Mouse (Mus musculus) liver, embryonic 14.5 days (tissue): Measurements from ENCODE around the gene Cmklr1. TPM values are rescaled to one million over a fixed set of nuclear protein-coding genes. Genes with fewer than 3 reads are reported as not detected.

ENCODE experiments used
- ATAC-seq: fragments of 200-750 bp; cut with Nextera tagmentation; 2 replicates; pipeline ENCODE4 v1.8.0; 2017; ENCODE audit warnings: moderate number of reproducible peaks, mild to moderate bottlenecking, moderate library complexity; ENCODE audit not compliant: insufficient read depth
- DNase-seq, 3 experiments: peaks; one replicate each; pipeline ENCODE4 v3.0.0-alpha.2; 2012 to 2013; ENCODE audit warnings: low read depth in 3 of 3, low spot score in 3 of 3
- H3K27ac ChIP-seq: fragments of 300-500 bp; sonication (generic); 2 replicates; pipeline ENCODE4 v1.5.1; 2014; ENCODE audit warnings: moderate library complexity, mild to moderate bottlenecking, control low read depth, inconsistent platforms
- H3K27me3 ChIP-seq: fragments of 300-500 bp; sonication (generic); 2 replicates; pipeline ENCODE4 v1.6.1; 2014; ENCODE audit warnings: mild to moderate bottlenecking, low read length, moderate library complexity; ENCODE audit not compliant: control insufficient read depth, insufficient read depth
- H3K36me3 ChIP-seq: fragments of 300-500 bp; sonication (generic); replicated peaks from 2 replicates; pipeline ENCODE4 v1.6.1; 2014; ENCODE audit warnings: low read depth; ENCODE audit not compliant: control insufficient read depth, insufficient read depth
- H3K4me1 ChIP-seq, 2 experiments: fragments of 200-500 bp in 1 of 2; fragments of 300-500 bp in 1 of 2; sonication (generic) in 1 of 2; replicated peaks; 2 replicates each; pipeline ENCODE4 v1.6.1; 2012 to 2014; ENCODE audit warnings: antibody characterized with exemption in 1 of 2, inconsistent platforms in 1 of 2, low read length in 1 of 2; ENCODE audit not compliant: control insufficient read depth in 2 of 2, insufficient read depth in 2 of 2
- H3K4me2 ChIP-seq: fragments of 300-500 bp; sonication (generic); 2 replicates; pipeline ENCODE4 v1.6.1; 2014; ENCODE audit warnings: low read depth, mild to moderate bottlenecking, control low read depth, moderate library complexity
- H3K4me3 ChIP-seq, 2 experiments: fragments of 200-500 bp in 1 of 2; fragments of 300-500 bp in 1 of 2; sonication (generic) in 1 of 2; 2 replicates each; pipeline ENCODE4 v1.5.1; 2012 to 2014; ENCODE audit warnings: low read depth in 2 of 2, low read length in 2 of 2, mild to moderate bottlenecking in 2 of 2, control low read depth in 1 of 2, inconsistent platforms in 1 of 2, moderate library complexity in 1 of 2; ENCODE audit not compliant: insufficient read depth in 1 of 2
- H3K9ac ChIP-seq: fragments of 300-500 bp; sonication (generic); replicated peaks from 2 replicates; pipeline ENCODE4 v1.6.1; 2014; ENCODE audit warnings: mild to moderate bottlenecking, control low read depth, moderate library complexity
- H3K9me3 ChIP-seq: fragments of 300-500 bp; sonication (generic); 2 replicates; pipeline ENCODE4 v1.6.1; 2016; ENCODE audit warnings: low read length, mixed read lengths; ENCODE audit not compliant: control insufficient read depth
- CTCF ChIP-seq: IDR thresholded peaks from 2 replicates; pipeline ENCODE4 v1.5.1; 2016; ENCODE audit warnings: antibody characterized with exemption, low read depth, control low read depth
- EP300 ChIP-seq: IDR thresholded peaks from 2 replicates; pipeline ENCODE4 v1.6.1; 2016; ENCODE audit warnings: antibody characterized with exemption, low read depth
- WGBS: fragments of 180-500 bp; shearing (Covaris S2); extraction: QIAGEN DNeasy Blood & Tissue Kit; methylation state at CpG from one replicate; pipeline ENCODE4 v1.1.7; 2014; ENCODE audit not compliant: insufficient replicate concordance; 5-methylcytosine and 5-hydroxymethylcytosine counted together
- polyA plus RNA-seq, 2 experiments: library from polyadenylated mRNA; depleted of rRNA in 1 of 2; stranded (reverse) in 1 of 2; unstranded in 1 of 2; fragments of >200 nt; fragmentation: Nextera tagmentation in 1 of 2; extraction: Ambion mirVana in 1 of 2; gene quantifications; 2 replicates each; pipeline versions ENCODE4 v1.2.1 to v1.2.3; 2012 to 2014

The Cmklr1 gene
- polyA plus RNA-seq, 2 experiments = 1.4 to 1.5 TPM

DNA sequence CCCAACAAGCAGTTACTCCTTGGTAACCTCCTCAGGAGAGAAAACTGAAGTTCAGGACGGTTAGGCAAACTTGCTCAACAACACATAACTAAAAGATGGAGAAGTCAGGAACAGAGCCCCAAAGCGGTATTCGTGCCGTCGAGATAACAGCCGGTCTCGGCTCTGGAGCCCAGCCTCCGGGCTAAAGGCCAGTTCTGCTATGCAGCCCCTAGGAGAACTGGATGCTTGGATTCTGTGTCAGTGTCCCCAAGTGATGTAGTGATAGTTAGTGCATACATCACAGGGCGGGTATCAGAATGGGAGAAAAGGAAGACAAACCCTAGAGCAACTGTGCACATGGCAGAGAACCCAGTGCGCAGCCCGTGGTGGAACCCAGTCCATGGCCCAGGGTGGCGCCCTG is 12.2 kb downstream of the Cmklr1 start:
- Histone ChIP-seq H3K4me1 (no peaks in the 10 kb centered on the region), H3K27me3 (no peaks in the 10 kb centered on the region), H3K27ac (no peak overlapping the region), H3K4me2 (no peak overlapping the region), H3K9ac (no peak overlapping the region), H3K36me3 (no peaks in the 10 kb centered on the region), H3K4me3 (no peak overlapping the region), H3K9me3 (no peaks in the 10 kb centered on the region)
- ATAC-seq (no peak), DNase-seq (no peak)
- TF ChIP-seq CTCF = no peak
- WGBS = 71% methylated on average over 12 of the region's 12 CpGs

DNA sequence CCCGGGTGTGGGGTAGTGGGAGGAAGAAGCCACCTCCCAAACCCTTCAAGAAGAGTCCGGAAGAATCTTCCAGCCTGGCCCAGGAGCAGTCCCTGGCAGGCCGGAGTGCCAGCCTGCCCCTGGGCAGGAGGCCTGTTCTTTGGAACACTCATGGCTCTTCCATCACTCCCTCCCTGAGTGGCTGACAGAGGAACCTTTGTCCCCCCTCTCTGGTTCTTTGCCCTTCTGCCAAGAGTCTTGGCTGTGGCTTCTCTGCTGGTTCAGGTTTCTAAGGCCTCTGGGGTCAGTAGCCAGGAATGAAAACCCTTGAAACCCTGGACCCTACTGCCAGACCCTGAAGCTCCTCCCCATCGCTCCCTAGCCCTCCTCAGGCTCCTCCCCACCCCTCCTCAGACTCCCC is 12.6 kb downstream of the Cmklr1 start:
- no peaks in the 10 kb centered on the region for H3K36me3 ChIP-seq
- H3K4me3 ChIP-seq = no peak overlapping the region
- H3K4me1 ChIP-seq = no peaks in the 10 kb centered on the region
- 61% methylated on average over 4 of the region's 4 CpGs for WGBS
- ATAC-seq (no peak), DNase-seq (no peak)
- no peak overlapping the region for H3K9ac ChIP-seq
- H3K27ac ChIP-seq = no peak overlapping the region
- TF ChIP-seq EP300 = no peak
- no peak for TF ChIP-seq CTCF
- H3K4me2 ChIP-seq = no peak overlapping the region
- H3K9me3 ChIP-seq = no peaks in the 10 kb centered on the region
- no peaks in the 10 kb centered on the region for H3K27me3 ChIP-seq

DNA sequence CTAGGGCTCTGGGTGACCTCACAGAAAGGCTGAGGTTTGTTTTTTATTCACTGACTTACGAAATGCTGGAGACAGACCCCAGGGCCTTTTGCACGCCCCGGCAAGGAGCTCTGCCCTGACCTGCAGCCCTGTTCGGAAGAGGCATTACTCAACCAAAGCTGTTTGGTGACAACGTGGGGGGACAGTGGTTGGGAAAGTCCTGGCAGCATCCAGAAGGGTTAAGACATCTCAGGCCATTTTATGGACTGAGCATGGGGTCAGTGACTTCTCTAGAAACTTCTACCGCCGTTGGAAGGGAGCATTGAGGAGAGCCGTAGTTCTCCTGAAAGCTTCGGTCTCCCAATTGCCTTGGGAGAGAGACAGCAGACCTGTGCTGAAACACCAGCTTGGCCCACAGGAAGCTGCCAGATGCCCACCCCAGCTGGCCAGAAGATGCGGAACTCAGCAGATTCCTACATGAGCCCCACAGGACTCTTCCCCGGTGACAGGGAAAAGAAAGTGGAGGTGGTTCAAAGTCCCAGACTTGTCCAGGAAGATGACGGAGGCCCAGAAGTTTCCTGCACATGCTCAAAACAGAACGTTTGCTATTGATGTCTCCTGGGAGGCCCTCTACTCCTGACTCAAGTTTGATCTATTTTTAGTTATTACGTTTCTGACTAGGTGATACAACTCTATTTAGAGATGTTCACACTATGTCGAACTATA is 14.2 kb downstream of the Cmklr1 start:
- no peak overlapping the region for H3K9ac ChIP-seq
- DNase-seq = no peak
- ATAC-seq = no peak
- H3K27me3 ChIP-seq = no peaks in the 10 kb centered on the region
- no peak overlapping the region for H3K27ac ChIP-seq
- TF ChIP-seq EP300 (no peak), CTCF (no peak)
- H3K9me3 ChIP-seq = no peaks in the 10 kb centered on the region
- WGBS = 57% methylated on average over 15 of the region's 15 CpGs
- H3K4me1 ChIP-seq = no peaks in the 10 kb centered on the region
- H3K4me3 ChIP-seq = no peak overlapping the region
- H3K4me2 ChIP-seq = no peak overlapping the region
- no peaks in the 10 kb centered on the region for H3K36me3 ChIP-seq

DNA sequence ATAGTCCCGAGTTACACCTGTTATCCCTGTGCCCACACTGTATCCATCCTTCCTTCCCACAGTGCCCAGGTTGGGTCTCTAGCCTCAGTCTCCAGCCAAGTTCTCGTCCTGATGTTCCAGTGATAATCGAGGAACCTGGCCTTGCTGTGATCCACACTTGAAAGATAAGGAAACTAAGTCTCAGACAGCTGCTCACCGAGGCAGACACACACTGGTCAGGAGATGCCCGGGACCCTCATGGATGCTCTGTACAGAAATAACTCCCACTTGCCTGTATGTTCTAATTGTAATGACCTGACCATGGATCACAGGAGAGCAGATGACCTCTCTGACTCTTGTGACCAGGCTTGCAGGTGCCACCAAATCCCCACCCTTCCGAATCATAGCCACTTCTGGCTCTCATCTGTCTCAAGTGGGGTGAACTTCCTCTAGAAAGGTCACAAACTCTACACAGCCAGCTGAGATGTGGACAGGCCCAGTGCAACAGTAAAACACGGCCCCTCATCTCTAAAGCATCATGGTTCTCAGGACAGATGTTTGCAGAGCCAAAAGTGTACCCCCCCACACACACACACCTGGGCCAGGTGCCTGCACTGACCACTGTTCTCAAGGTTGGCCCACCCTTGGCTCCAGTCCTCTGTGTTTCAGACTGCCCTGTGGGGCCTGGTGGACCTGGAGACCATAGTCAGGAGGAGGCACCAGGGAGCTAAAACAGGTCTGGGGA is 15.2 kb downstream of the Cmklr1 start:
- H3K36me3 ChIP-seq = no peaks in the 10 kb centered on the region
- no peak overlapping the region for H3K27ac ChIP-seq
- no peaks in the 10 kb centered on the region for H3K4me1 ChIP-seq
- ATAC-seq = no peak
- no peaks in the 10 kb centered on the region for H3K9me3 ChIP-seq
- H3K4me3 ChIP-seq = no peak overlapping the region
- no peak for DNase-seq
- 44% methylated on average over 7 of the region's 7 CpGs for WGBS
- H3K4me2 ChIP-seq = no peak overlapping the region
- no peaks in the 10 kb centered on the region for H3K27me3 ChIP-seq
- no peak for TF ChIP-seq EP300
- TF ChIP-seq CTCF = no peak
- no peak overlapping the region for H3K9ac ChIP-seq

DNA sequence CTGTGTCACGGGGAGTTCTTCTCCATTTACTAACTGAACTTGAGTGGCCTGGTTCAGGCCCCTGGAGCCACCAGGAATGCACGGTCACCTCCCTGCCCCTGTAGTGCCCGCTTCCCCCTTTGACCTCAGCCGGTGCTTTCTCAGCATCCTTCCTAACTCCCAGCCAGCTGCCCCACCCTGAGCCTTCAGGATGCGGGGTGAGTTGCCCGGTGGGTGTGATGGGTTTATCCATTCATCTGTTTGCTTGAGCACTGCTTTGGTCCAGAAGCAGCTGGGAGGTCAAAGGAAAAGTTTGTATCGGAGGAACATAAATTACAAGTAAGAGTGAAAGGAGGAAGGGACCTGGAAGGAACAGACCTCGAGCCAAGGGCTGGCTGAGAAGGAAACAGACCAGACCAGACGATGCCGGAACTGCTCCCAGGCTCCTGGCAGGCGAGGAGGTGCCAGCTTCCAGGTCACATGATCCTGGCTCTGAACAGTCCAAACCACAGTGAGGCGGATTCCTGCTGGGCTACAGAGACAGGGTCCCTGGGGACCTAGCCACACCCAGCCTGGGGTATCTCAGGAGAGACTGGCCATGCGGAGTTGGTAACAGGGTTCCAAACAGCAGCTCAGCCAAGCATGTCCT is 16.1 kb downstream of the Cmklr1 start:
- Histone ChIP-seq H3K4me2 (no peak overlapping the region), H3K4me1 (no peaks in the 10 kb centered on the region), H3K9ac (no peak overlapping the region), H3K36me3 (no peaks in the 10 kb centered on the region), H3K4me3 (no peak overlapping the region), H3K27ac (no peak overlapping the region), H3K9me3 (no peaks in the 10 kb centered on the region), H3K27me3 (no peaks in the 10 kb centered on the region)
- TF ChIP-seq CTCF (no peak), EP300 (no peak)
- 32% methylated on average over 13 of the region's 13 CpGs for WGBS
- no peak for DNase-seq
- no peak for ATAC-seq
